Mouse (Mus musculus) ovary, adult 18-20 months (tissue): ENCODE data around the gene Chdh.

ENCODE experiments used
- DNase-seq: peaks from one replicate; pipeline ENCODE4 v3.0.0; 2022; ENCODE audit warnings: low spot score, mixed read lengths

The Chdh gene

DNA sequence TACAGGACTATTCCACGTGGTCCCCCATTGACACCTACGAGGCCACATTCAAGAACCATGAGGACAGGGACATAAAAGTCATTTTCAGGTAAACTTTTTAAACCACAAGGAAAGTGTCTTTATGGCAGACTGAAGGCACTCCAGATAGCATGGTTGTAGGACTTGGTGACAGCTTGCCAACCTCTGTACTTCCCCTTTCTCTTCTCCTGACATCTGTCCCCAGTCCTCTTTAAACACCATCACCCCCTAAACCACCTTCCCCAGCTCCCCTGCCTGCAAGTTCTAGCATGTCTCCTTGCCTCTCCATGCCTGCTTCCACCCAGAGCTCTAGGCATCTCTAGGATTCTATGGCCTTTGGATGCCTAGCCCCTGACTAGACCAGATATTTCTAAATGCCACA is 56.0 kb downstream of the Chdh start:
- no peak for DNase-seq

DNA sequence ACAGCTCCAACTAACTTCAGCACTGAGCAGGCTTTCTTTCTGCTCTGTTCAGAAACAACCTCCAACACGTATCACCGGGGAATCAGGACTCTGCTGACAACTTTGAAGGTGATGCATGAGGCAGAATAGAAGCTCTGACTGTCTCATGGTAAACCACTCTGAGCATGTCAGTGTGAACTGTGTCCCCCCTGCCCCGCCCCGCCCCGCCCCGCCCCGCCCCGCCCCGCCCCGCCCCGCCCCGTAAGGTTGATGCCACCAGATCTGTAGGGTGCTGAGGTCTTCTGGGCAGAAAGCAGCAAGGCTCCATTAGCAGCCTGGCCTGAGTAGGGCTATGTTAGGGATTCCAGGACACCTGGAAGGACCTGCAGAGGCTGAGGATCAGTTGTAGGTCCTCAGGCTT is 57.9 kb downstream of the Chdh start:
- DNase-seq = no peak

DNA sequence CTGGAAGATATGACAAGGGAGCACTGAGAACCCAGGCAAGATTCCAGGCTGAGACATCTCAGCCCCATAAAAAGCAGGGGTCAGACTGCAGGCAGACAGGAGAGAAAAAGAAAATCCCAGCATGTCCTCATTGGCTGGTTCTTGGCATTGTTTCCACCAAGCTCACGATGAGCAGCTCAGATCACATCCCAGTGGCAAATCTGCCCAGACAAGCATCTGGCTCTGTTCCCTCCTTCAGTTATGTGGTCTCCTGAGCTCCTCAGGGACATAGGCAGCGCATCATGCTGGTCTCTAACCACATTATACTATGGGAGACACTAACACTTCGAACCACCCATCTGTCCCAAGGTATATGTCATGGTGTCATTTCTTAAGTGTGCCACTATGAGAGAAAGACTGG is 59.7 kb downstream of the Chdh start:
- DNase-seq = no peak

DNA sequence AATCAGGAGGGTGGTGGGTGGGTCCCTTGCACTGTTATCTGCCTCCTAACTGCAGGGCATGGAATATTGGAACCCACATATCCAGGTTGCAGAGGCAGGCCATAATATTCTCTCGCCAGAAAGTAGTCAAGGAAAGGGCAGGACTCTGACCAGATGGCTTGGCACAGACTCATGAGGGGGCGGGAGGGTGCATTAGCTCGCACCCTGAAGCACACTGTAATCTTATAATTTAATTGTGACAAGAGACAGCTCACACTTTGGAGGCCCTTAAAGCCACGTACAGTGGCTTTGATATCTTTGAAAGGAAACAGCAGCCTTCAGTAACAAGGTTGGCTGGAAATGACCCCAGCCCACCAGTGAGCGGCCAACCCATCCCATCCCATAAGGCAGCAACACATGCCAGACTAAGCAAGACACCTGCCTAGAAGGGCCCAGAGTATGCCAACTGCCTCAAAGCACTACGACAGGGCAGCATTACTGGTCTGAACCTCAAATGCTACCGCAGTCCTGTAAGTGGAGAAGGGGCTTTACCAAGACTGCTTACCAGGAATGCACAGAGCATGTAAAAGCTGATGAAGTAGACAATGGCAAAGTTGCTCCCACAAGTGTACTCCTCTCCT is 66.6 kb downstream of the Chdh start:
- no peak for DNase-seq

DNA sequence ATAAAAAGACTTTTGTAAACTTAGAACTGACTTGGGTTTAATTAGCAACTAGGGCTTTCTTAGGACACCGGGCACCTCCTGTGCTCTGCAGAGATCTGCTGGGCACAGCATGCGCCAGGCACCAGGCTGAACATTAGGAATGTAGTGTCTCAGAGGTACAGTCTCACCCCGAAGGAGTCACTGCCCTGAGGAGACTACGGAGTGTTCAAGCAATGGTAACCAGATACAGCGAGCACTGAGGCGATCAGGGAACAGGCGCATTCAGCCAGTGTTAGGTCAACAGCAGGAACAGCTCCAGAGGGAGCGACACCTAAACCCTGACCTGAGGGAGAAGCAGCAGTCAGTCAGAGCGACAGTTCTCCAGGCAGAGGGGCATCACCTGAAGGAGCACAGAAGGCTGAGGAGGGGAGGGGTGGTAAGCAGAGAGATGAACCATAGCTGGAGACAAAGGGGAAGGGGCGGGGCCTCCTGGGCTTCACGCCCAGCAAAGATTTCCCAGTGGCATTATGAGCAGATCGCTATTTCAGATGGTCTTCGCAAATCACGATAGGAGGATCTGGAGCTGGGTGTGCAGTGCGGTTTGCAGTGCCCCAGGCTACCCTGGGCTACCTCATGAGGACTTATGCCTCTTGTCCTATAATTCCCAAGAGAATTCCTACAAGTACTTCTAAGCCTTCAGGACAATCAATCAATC is 69.4 kb downstream of the Chdh start:
- DNase-seq = no peak

DNA sequence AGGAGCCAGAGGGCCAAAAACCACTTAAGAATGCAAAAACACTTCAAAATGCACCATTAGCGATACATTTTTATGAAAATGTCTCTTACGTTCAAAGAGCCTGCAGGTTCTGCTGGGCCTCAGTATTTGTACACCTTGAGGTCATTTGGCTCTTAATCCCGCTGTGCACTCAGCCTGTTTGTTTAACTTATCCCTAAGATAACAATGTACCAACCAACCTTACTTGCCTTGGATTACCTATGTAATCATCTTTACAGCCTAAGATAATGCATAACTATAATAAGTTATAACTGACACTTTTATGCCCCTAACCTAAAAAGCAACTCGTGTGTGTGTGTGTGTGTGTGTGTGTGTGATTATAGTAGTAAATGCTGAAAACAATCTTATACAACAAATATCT is 70.9 kb downstream of the Chdh start:
- no peak for DNase-seq
